Mouse (Mus musculus): ENCODE results near the gene Kdm3a. TPM values are rescaled to one million over a fixed set of nuclear protein-coding genes. Genes with fewer than 3 reads are reported as not detected.

Gene Kdm3a
- polyA plus RNA-seq, 1 experiment from 2014 or later = 25.6 TPM

DNA sequence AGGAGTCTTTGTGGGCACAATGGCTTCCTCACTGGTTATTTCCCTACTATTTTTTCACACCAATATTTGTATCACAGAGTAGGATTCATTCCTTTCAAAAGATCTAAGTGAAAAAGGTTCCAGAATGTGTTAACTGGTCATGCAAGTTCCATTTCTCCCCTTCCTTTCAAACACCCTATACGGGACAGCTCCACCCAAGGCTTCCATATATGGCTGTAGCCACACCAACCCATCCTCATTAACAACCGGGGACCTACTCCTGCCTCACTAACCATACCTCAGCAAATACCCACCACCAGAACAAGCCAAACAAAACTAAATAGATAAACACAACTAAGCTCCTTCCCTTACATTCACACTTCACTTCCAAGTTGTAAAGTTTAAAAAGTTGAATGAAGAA is 1.6 kb downstream of the Kdm3a start:
- no peak overlapping the region for H3K9ac ChIP-seq (ENCODE audit: low read depth, low read length)

DNA sequence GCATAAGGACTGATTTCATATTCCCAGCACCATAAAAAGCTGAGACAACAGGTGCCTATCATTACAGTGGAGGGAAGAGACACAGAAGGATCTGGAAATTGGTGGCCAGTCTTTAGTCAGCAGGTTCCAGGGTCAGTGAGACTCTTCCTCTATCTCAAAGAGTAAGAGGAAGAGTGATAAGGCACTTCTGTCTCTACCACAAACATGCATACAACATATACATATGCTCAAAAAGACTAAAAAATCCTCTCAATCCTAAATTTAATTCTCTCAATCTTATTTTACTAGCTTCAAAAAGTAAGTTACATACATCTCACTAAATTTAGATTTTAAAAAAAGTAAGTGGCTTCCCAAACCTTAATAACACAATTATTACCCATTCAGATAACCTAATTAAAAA is 5.5 kb downstream of the Kdm3a start:
- H3K36me3 ChIP-seq (ENCODE audit: control insufficient read depth, insufficient read depth, low read length) = peaks cover 17% of the 10 kb centered on the region
- no peak for ATAC-seq
- H3K4me1 ChIP-seq (ENCODE audit: control insufficient read depth, insufficient read depth, low read depth, low read length) = peaks cover 22% of the 10 kb centered on the region
- no peak overlapping the region for H3K4me3 ChIP-seq (ENCODE audit: low read length)
- no peak overlapping the region for H3K4me2 ChIP-seq (ENCODE audit: low read length)
- no peak overlapping the region for H3K27ac ChIP-seq (ENCODE audit: low read depth, low read length)
- no peaks in the 10 kb centered on the region for H3K27me3 ChIP-seq (replicated peaks; ENCODE audit: control insufficient read depth, insufficient read depth, low read length)
- H3K9me3 ChIP-seq (ENCODE audit: control insufficient read depth, low read length) = no peaks in the 10 kb centered on the region
- H3K9ac ChIP-seq (ENCODE audit: low read depth, low read length) = no peak overlapping the region

More for the DNA sequence above, 1.6 kb downstream of the Kdm3a start:
- H3K9me3 ChIP-seq (ENCODE audit: control insufficient read depth, low read length) = no peaks in the 10 kb centered on the region
- H3K27ac ChIP-seq (ENCODE audit: low read depth, low read length) = no peak overlapping the region
- peak overlapping the region; percentile 76 for H3K4me2 ChIP-seq (ENCODE audit: low read length)
- WGBS = 1% methylated on average over 2 of the region's 2 CpGs
- ATAC-seq = no peak
- H3K4me3 ChIP-seq (ENCODE audit: low read length) = peak overlapping the region; percentile 80
- peaks cover 8% of the 10 kb centered on the region; the same call in 1 of the 2 replicates for H3K36me3 ChIP-seq (ENCODE audit: control insufficient read depth, insufficient read depth, low read length)
- H3K27me3 ChIP-seq (replicated peaks; ENCODE audit: control insufficient read depth, insufficient read depth, low read length) = no peaks in the 10 kb centered on the region
- H3K4me1 ChIP-seq (ENCODE audit: control insufficient read depth, insufficient read depth, low read depth, low read length) = peaks cover 22% of the 10 kb centered on the region

DNA sequence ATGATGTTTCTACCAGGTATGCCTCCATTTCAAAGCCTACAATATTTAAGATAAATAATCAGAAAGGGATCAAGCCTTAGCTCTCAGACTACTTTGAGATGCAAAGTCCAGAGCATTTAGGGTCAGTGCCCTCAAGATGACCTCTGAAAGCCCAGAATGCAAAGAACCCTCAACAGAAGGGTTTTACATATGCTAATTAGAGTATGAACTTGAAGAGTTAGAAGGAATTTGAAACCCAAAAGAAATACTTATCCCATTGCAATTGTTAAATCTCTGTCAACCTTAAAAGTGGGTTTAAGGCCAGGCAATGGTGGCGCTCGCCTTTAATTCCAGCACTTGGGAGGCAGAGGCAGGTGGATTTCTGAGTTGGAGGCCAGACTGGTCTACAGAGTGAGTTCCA is 6.8 kb downstream of the Kdm3a start:
- peaks cover 17% of the 10 kb centered on the region for H3K36me3 ChIP-seq (ENCODE audit: control insufficient read depth, insufficient read depth, low read length)
- H3K27me3 ChIP-seq (replicated peaks; ENCODE audit: control insufficient read depth, insufficient read depth, low read length) = no peaks in the 10 kb centered on the region
- no peak overlapping the region for H3K4me3 ChIP-seq (ENCODE audit: low read length)
- H3K4me1 ChIP-seq (ENCODE audit: control insufficient read depth, insufficient read depth, low read depth, low read length) = peaks cover 14% of the 10 kb centered on the region
- no peak overlapping the region for H3K9ac ChIP-seq (ENCODE audit: low read depth, low read length)
- WGBS = 83% methylated on average over 2 of the region's 2 CpGs
- H3K27ac ChIP-seq (ENCODE audit: low read depth, low read length) = no peak overlapping the region
- no peak for ATAC-seq
- H3K9me3 ChIP-seq (ENCODE audit: control insufficient read depth, low read length) = no peaks in the 10 kb centered on the region
- no peak overlapping the region for H3K4me2 ChIP-seq (ENCODE audit: low read length)

DNA sequence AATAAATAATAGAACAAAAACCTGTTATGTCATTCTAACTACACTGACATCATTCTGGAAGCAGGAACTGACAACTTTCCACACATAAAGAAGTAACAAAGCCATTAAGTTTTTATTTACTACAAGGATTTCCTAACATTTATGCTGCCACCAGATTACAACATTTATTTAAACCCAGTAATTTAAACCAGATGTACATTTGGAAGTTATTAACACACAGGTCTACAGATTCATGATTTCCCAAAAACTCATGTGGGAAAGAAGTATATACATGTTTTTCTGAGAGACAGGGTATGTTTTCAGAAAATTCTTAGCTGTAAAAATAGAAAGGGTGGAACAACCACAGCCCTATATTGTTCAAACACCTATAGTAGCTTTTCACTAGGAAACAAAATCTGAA is 8.1 kb downstream of the Kdm3a start:
- H3K9ac ChIP-seq (ENCODE audit: low read depth, low read length) = no peak overlapping the region
- no peaks in the 10 kb centered on the region for H3K27me3 ChIP-seq (replicated peaks; ENCODE audit: control insufficient read depth, insufficient read depth, low read length)
- no peak for ATAC-seq
- peaks cover 23% of the 10 kb centered on the region for H3K36me3 ChIP-seq (ENCODE audit: control insufficient read depth, insufficient read depth, low read length)
- H3K27ac ChIP-seq (ENCODE audit: low read depth, low read length) = no peak overlapping the region
- H3K4me2 ChIP-seq (ENCODE audit: low read length) = no peak overlapping the region
- no peak overlapping the region for H3K4me3 ChIP-seq (ENCODE audit: low read length)
- no peaks in the 10 kb centered on the region for H3K9me3 ChIP-seq (ENCODE audit: control insufficient read depth, low read length)
- H3K4me1 ChIP-seq (ENCODE audit: control insufficient read depth, insufficient read depth, low read depth, low read length) = peaks cover 4% of the 10 kb centered on the region

DNA sequence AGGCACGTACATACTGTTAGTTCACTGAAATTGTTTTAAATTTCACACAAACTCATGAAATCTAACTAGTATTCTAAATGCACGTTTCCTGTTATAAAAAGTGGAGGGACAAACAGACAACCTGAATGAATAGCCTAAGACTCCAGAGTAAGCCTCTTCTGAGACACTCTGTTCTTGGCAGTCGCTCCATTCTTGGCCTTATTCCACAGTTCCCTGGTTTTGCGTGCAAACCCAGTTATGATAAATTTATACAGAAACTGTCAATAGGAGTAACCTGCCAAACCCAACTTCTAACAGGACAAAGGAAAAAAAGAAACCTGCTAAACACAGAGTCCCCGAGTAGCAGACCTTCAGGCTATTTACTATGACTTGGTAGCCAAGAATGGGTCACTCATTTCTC is 10.8 kb downstream of the Kdm3a start:
- Histone ChIP-seq H3K4me3 (ENCODE audit: low read length) (no peak overlapping the region), H3K27ac (ENCODE audit: low read depth, low read length) (no peak overlapping the region), H3K9ac (ENCODE audit: low read depth, low read length) (no peak overlapping the region), H3K4me1 (ENCODE audit: control insufficient read depth, insufficient read depth, low read depth, low read length) (no peaks in the 10 kb centered on the region), H3K4me2 (ENCODE audit: low read length) (no peak overlapping the region), H3K36me3 (ENCODE audit: control insufficient read depth, insufficient read depth, low read length) (peaks cover 27% of the 10 kb centered on the region), H3K27me3 (replicated peaks; ENCODE audit: control insufficient read depth, insufficient read depth, low read length) (no peaks in the 10 kb centered on the region), H3K9me3 (ENCODE audit: control insufficient read depth, low read length) (no peaks in the 10 kb centered on the region)
- no peak for ATAC-seq
- WGBS = 85% methylated on average over 5 of the region's 5 CpGs

DNA sequence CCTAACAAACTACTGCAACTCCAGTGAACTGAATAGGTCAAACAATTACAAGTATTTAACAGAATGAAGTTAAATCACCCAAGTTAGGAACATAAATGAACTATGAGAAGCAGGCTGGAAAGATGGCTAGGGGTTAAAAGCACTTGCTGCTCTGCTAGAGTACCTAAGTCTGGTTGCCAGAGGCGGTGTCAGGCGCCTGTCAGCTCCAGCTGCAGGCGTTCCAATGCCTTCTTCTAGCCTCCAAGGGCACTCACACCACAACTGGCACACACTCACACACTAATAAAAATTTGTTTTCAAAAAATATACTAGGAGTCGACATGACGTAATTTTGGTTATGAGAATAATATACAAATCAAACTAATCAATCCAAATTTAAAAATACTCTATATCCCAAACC is 11.2 kb downstream of the Kdm3a start:
- Histone ChIP-seq H3K9ac (ENCODE audit: low read depth, low read length) (no peak overlapping the region), H3K36me3 (ENCODE audit: control insufficient read depth, insufficient read depth, low read length) (peaks cover 28% of the 10 kb centered on the region), H3K9me3 (ENCODE audit: control insufficient read depth, low read length) (no peaks in the 10 kb centered on the region), H3K27ac (ENCODE audit: low read depth, low read length) (no peak overlapping the region), H3K4me3 (ENCODE audit: low read length) (no peak overlapping the region), H3K27me3 (replicated peaks; ENCODE audit: control insufficient read depth, insufficient read depth, low read length) (no peaks in the 10 kb centered on the region), H3K4me2 (ENCODE audit: low read length) (no peak overlapping the region), H3K4me1 (ENCODE audit: control insufficient read depth, insufficient read depth, low read depth, low read length) (no peaks in the 10 kb centered on the region)
- ATAC-seq = no peak
- 95% methylated on average over 5 of the region's 5 CpGs for WGBS

DNA sequence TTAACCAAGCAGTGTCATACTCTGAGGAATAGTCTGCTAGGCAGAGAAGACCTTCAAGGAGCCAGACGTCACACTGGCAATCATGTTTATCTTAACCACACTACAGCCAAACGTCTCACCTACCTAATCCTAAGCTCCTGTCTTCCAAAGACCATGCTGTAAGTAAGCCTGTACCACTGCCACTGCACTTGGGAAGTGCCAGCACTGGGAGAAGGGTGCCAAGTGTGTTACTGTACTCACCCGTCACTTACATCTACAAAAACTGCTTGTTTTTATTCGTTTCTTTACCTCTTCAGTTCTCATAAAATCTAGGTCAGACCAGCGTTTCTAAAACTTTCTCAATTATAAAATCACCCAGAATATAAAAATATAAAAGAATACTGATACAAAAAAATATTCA is 15.8 kb downstream of the Kdm3a start:
- Histone ChIP-seq H3K4me2 (ENCODE audit: low read length) (no peak overlapping the region), H3K4me3 (ENCODE audit: low read length) (no peak overlapping the region), H3K36me3 (ENCODE audit: control insufficient read depth, insufficient read depth, low read length) (peaks cover 29% of the 10 kb centered on the region), H3K4me1 (ENCODE audit: control insufficient read depth, insufficient read depth, low read depth, low read length) (no peaks in the 10 kb centered on the region), H3K27ac (ENCODE audit: low read depth, low read length) (no peak overlapping the region), H3K9me3 (ENCODE audit: control insufficient read depth, low read length) (no peaks in the 10 kb centered on the region), H3K27me3 (replicated peaks; ENCODE audit: control insufficient read depth, insufficient read depth, low read length) (no peaks in the 10 kb centered on the region), H3K9ac (ENCODE audit: low read depth, low read length) (no peak overlapping the region)
- 87% methylated on average over 5 of the region's 5 CpGs for WGBS
- no peak for ATAC-seq

DNA sequence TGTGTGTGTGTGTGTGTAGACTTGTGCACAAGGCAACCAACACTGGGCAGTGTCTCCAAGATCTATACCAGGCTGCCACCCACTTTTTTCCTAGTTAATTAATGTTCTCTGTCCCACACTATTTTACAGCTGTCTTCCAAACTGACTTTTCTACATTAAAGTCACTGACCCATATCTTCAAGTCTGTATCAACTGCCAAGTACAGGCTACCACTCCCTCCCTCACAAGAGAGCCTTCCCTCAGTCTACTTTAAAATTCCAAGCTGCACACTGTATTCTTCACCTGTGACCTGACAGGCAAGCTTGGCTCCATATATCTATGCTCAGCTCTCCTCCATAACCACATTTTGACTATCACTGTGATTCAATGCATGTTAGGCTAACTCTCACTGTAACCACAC is 19.6 kb downstream of the Kdm3a start:
- Histone ChIP-seq H3K27me3 (replicated peaks; ENCODE audit: control insufficient read depth, insufficient read depth, low read length) (no peaks in the 10 kb centered on the region), H3K4me1 (ENCODE audit: control insufficient read depth, insufficient read depth, low read depth, low read length) (no peaks in the 10 kb centered on the region), H3K36me3 (ENCODE audit: control insufficient read depth, insufficient read depth, low read length) (peaks cover 40% of the 10 kb centered on the region), H3K9ac (ENCODE audit: low read depth, low read length) (no peak overlapping the region), H3K27ac (ENCODE audit: low read depth, low read length) (no peak overlapping the region), H3K4me2 (ENCODE audit: low read length) (no peak overlapping the region), H3K4me3 (ENCODE audit: low read length) (no peak overlapping the region), H3K9me3 (ENCODE audit: control insufficient read depth, low read length) (no peaks in the 10 kb centered on the region)
- no peak for ATAC-seq

DNA sequence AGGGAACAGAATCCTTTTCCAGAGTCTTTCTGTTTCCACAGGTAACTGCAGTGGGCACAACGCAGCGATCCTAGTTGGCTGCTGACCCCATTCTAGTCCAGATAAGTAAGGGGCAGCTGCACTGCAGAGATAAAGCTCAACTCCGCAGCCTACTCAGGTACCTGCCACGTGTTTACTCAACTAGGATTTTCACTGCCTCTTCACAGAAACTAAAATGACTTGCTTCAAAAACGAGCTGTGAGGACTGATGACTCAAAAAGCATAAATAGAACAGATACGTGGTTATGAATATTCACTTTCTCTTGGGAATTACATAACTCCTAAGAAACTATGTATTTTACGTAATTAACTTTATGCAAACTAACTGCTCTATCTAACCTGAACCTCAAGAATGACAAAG is 22.8 kb downstream of the Kdm3a start:
- Histone ChIP-seq H3K27ac (ENCODE audit: low read depth, low read length) (no peak overlapping the region), H3K27me3 (replicated peaks; ENCODE audit: control insufficient read depth, insufficient read depth, low read length) (no peaks in the 10 kb centered on the region), H3K4me1 (ENCODE audit: control insufficient read depth, insufficient read depth, low read depth, low read length) (no peaks in the 10 kb centered on the region), H3K36me3 (ENCODE audit: control insufficient read depth, insufficient read depth, low read length) (peaks cover 31% of the 10 kb centered on the region), H3K4me3 (ENCODE audit: low read length) (no peak overlapping the region), H3K9ac (ENCODE audit: low read depth, low read length) (no peak overlapping the region), H3K9me3 (ENCODE audit: control insufficient read depth, low read length) (no peaks in the 10 kb centered on the region), H3K4me2 (ENCODE audit: low read length) (no peak overlapping the region)
- WGBS = 90% methylated on average over 7 of the region's 7 CpGs
- ATAC-seq = no peak

DNA sequence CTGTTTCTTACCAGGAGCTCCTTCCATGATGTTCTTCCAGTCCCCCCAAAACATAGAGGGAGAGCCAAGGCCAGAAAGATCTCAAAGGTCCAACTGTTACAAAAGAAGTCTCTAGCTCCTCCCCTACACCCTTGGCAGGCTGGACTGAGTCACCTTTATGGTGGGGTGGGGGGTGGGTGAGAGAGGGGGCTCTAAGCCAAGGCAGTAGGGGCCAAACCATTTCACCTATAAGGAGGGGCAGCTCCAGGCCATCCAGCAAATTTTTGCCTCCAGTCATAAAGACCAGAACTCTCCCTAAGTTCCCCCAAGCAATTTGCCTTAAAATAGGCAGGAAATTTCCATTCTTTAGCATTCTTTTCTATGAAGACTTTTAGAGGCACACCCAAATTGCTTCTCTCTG is 23.8 kb downstream of the Kdm3a start:
- Histone ChIP-seq H3K27me3 (replicated peaks; ENCODE audit: control insufficient read depth, insufficient read depth, low read length) (no peaks in the 10 kb centered on the region), H3K4me3 (ENCODE audit: low read length) (no peak overlapping the region), H3K9me3 (ENCODE audit: control insufficient read depth, low read length) (no peaks in the 10 kb centered on the region), H3K9ac (ENCODE audit: low read depth, low read length) (no peak overlapping the region), H3K36me3 (ENCODE audit: control insufficient read depth, insufficient read depth, low read length) (peaks cover 31% of the 10 kb centered on the region), H3K27ac (ENCODE audit: low read depth, low read length) (no peak overlapping the region), H3K4me2 (ENCODE audit: low read length) (no peak overlapping the region), H3K4me1 (ENCODE audit: control insufficient read depth, insufficient read depth, low read depth, low read length) (no peaks in the 10 kb centered on the region)
- ATAC-seq = no peak

Data from hindbrain, embryonic 16.5 days (tissue).